Mouse (Mus musculus) intestine, embryonic 15.5 days (tissue): Measurements from ENCODE around the gene Zfp335. TPM values are rescaled to one million over a fixed set of nuclear protein-coding genes. Genes with fewer than 3 reads are reported as not detected.
"Not testable (repeated sequence)": the region's sequence is repeated elsewhere in the genome, so short reads cannot be mapped to it uniquely, and the experiment has no call there.

Experiments used
- ATAC-seq: fragments of 200-750 bp; cut with Nextera tagmentation; 2 replicates; pipeline ENCODE4 v1.8.0; 2017; ENCODE audit warnings: moderate TSS enrichment, moderate library complexity
- H3K27ac ChIP-seq: fragments of 300-500 bp; sonication (generic); 2 replicates; pipeline ENCODE4 v1.5.1; 2015; ENCODE audit warnings: mild to moderate bottlenecking, inconsistent platforms
- H3K27me3 ChIP-seq: fragments of 300-500 bp; sonication (generic); replicated peaks from 2 replicates; pipeline ENCODE4 v1.6.1; 2015; ENCODE audit warnings: inconsistent platforms
- H3K36me3 ChIP-seq: fragments of 300-500 bp; sonication (generic); 2 replicates; pipeline ENCODE4 v1.6.1; 2015; ENCODE audit warnings: inconsistent platforms
- H3K4me1 ChIP-seq: fragments of 300-500 bp; sonication (generic); replicated peaks from 2 replicates; pipeline ENCODE4 v1.6.1; 2015; ENCODE audit warnings: inconsistent platforms
- H3K4me2 ChIP-seq: fragments of 300-500 bp; sonication (generic); replicated peaks from 2 replicates; pipeline ENCODE4 v1.6.1; 2015; ENCODE audit warnings: mild to moderate bottlenecking, inconsistent platforms
- H3K4me3 ChIP-seq: fragments of 300-500 bp; sonication (generic); replicated peaks from 2 replicates; pipeline ENCODE4 v1.5.1; 2015; ENCODE audit warnings: inconsistent platforms
- H3K9ac ChIP-seq: fragments of 300-500 bp; sonication (generic); 2 replicates; pipeline ENCODE4 v1.6.1; 2015; ENCODE audit warnings: inconsistent platforms
- H3K9me3 ChIP-seq: fragments of 300-500 bp; sonication (generic); 2 replicates; pipeline ENCODE4 v1.6.1; 2016; ENCODE audit warnings: inconsistent platforms
- WGBS: fragments of 180-500 bp; shearing (Covaris S2); methylation state at CpG from one replicate; pipeline ENCODE4 v1.1.7; 2015; 5-methylcytosine and 5-hydroxymethylcytosine counted together
- polyA plus RNA-seq: library from polyadenylated mRNA; unstranded; fragments of >200 nt; fragmentation: Nextera tagmentation; extraction: Ambion mirVana; gene quantifications from 2 replicates; pipeline ENCODE4 v1.2.1, GENCODE M21; 2015

Gene Zfp335
- polyA plus RNA-seq, 1 experiment from 2014 or later = 10.7 TPM

GRCm38 (mm10) chr2:164871602-164872303 lies 39.8 kb downstream of the Zfp335 start:
- Histone ChIP-seq H3K9ac (no peak overlapping the region), H3K27ac (0 out of 2 replicates have a peak overlapping the region, but pooled peaks have one; percentile 48), H3K9me3 (no peaks in the 10 kb centered on the region), H3K4me1 (peaks cover 19% of the 10 kb centered on the region), H3K36me3 (no peaks in the 10 kb centered on the region), H3K4me2 (no peak overlapping the region), H3K4me3 (no peak overlapping the region), H3K27me3 (no peaks in the 10 kb centered on the region)
- peak; percentile 58 for ATAC-seq
- 58% methylated on average over 6 of the region's 6 CpGs for WGBS

- no peak for ATAC-seq
- WGBS = 49% methylated on average over 7 of the region's 7 CpGs
- H3K4me2 ChIP-seq = no peak overlapping the region
Measured at GRCm38 (mm10) chr2:164868491-164868890, 43.1 kb downstream of the Zfp335 start.

GRCm38 (mm10) chr2:164867566-164867965 lies 44.0 kb downstream of the Zfp335 start:
- 92% methylated on average over 7 of the region's 7 CpGs for WGBS
- H3K4me1 ChIP-seq = peaks cover 14% of the 10 kb centered on the region
- no peaks in the 10 kb centered on the region for H3K9me3 ChIP-seq
- ATAC-seq = no peak
- H3K27ac ChIP-seq = peak overlapping the region; percentile 65
- H3K36me3 ChIP-seq = no peaks in the 10 kb centered on the region
- H3K4me3 ChIP-seq = no peak overlapping the region
- H3K27me3 ChIP-seq = no peaks in the 10 kb centered on the region
- H3K9ac ChIP-seq = no peak overlapping the region
- no peak overlapping the region for H3K4me2 ChIP-seq

More at GRCm38 (mm10) chr2:164868491-164868890, 43.1 kb downstream of the Zfp335 start:
- Histone ChIP-seq H3K4me1 (peaks cover 9% of the 10 kb centered on the region), H3K4me3 (no peak overlapping the region), H3K27me3 (no peaks in the 10 kb centered on the region), H3K27ac (no peak overlapping the region), H3K9me3 (no peaks in the 10 kb centered on the region), H3K9ac (no peak overlapping the region), H3K36me3 (no peaks in the 10 kb centered on the region)

DNA sequence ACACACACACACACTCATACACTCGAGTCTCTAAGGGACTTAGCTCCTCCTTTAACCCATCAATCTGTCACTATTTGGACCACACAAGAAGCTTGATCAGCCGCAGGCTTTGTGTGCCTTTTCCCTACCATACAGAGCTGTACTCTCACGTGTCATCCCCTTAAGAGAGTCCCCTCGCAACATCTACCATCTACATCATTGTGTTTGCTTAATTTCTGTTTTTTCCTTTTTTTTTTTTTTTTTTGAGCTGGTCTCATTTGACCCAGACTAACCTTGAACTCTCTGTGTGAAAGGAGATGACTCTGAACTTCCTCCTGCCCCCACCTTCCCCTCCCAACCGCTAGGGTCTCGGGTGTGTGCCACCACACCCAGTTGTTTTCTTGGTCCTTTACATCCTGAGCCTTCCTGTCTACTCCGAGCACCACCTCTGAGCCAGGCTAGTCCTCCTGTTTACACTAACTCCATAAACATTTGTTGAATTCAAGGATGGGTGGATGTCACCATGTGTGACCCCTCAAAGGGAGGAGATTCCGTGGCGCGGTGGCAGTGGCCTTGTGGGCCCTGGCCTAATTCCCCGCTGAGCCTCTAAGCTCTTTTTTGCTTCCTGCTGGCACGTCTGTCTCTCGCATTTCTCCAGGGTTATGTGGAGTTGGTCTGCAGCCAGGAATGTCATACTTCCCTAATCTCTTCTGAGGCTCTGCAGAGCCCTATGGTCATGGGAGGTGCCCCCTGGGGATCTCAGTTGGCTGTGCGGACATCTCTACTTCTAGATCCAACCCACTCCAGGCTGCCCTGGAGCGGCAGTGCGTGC lies 44.6 kb downstream of the Zfp335 start:
- Histone ChIP-seq H3K4me1 (peaks cover 15% of the 10 kb centered on the region), H3K4me2 (no peak overlapping the region), H3K27me3 (no peaks in the 10 kb centered on the region), H3K9me3 (no peaks in the 10 kb centered on the region), H3K4me3 (no peak overlapping the region), H3K27ac (peak overlapping the region; percentile 65), H3K9ac (no peak overlapping the region), H3K36me3 (no peaks in the 10 kb centered on the region)
- 28% methylated on average over 16 of the region's 16 CpGs for WGBS
- ATAC-seq = peak; percentile 23; the same call in 1 of the 2 replicates

DNA sequence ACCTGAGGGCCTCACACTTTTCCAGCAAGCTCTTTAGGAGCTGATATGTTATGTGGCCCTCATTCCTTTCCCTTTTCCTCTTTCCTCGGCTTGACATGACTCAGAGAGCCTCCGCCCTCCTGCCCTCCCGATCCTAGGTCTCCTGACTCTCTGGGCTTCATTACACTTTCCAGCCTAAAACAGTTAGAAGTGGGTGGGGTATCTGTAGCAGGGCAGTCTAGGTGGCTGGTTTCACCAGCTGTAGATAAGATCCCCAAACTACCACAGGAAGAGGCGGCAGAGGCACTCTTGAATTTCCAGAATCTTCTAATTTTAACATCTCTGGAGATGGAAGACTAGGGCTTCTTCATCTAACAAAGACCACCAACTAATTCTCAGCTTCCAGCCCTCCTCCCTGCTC lies 47.0 kb downstream of the Zfp335 start:
- Histone ChIP-seq H3K27ac (no peak overlapping the region), H3K4me1 (peaks cover 27% of the 10 kb centered on the region), H3K9ac (no peak overlapping the region), H3K36me3 (no peaks in the 10 kb centered on the region), H3K4me3 (no peak overlapping the region), H3K4me2 (no peak overlapping the region), H3K27me3 (no peaks in the 10 kb centered on the region), H3K9me3 (no peaks in the 10 kb centered on the region)
- no peak for ATAC-seq
- 64% methylated on average over 4 of the region's 4 CpGs for WGBS

- ATAC-seq, H3K4me3 ChIP-seq, H3K9me3 ChIP-seq, H3K9ac ChIP-seq, H3K4me2 ChIP-seq, H3K27me3 ChIP-seq, H3K36me3 ChIP-seq: not testable (repeated sequence)
- 0 out of 2 replicates have a peak overlapping the region, but pooled peaks have one; percentile 83 for H3K27ac ChIP-seq
- peaks cover 32% of the 10 kb centered on the region for H3K4me1 ChIP-seq
- 95% methylated on average over 9 of the region's 9 CpGs for WGBS
Measured at GRCm38 (mm10) chr2:164863411-164863810, 48.1 kb downstream of the Zfp335 start.

GRCm38 (mm10) chr2:164862179-164862861 lies 49.2 kb downstream of the Zfp335 start:
- no peak overlapping the region for H3K4me3 ChIP-seq
- peak overlapping the region; percentile 83 for H3K27ac ChIP-seq
- H3K27me3 ChIP-seq = peaks cover 14% of the 10 kb centered on the region
- no peak overlapping the region for H3K9ac ChIP-seq
- H3K4me2 ChIP-seq = 0 out of 2 replicates have a peak overlapping the region, but pooled peaks have one; percentile 4
- ATAC-seq = peak; percentile 57
- no peaks in the 10 kb centered on the region for H3K9me3 ChIP-seq
- H3K4me1 ChIP-seq = peaks cover 40% of the 10 kb centered on the region
- H3K36me3 ChIP-seq = no peaks in the 10 kb centered on the region
- 28% methylated on average over 9 of the region's 9 CpGs for WGBS

DNA sequence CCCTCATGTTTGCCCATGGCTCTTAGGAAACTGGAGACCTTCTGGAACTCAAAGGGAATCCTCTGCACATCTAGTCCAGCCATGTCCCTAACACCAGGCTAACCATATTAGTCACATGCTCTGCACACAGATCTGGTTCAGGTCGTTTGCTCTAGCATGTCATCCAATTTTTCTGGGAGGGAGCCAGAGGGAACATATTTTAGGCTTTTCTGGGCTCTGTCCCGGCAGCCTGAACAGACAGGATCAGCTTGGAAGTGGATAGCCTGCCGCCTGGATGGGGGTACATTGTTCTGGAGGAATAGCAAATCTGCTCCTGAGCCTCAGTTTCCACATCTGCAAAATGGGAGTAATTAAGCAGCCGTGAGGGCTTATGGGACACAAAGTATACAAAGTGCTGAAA lies 50.5 kb downstream of the Zfp335 start:
- H3K36me3 ChIP-seq = no peaks in the 10 kb centered on the region
- 57% methylated on average over 4 of the region's 4 CpGs for WGBS
- no peak overlapping the region for H3K4me3 ChIP-seq
- no peak overlapping the region for H3K27ac ChIP-seq
- no peak overlapping the region for H3K9ac ChIP-seq
- ATAC-seq = no peak
- H3K4me2 ChIP-seq = no peak overlapping the region
- peaks cover 44% of the 10 kb centered on the region for H3K4me1 ChIP-seq
- peaks cover 23% of the 10 kb centered on the region for H3K27me3 ChIP-seq
- no peaks in the 10 kb centered on the region for H3K9me3 ChIP-seq

DNA sequence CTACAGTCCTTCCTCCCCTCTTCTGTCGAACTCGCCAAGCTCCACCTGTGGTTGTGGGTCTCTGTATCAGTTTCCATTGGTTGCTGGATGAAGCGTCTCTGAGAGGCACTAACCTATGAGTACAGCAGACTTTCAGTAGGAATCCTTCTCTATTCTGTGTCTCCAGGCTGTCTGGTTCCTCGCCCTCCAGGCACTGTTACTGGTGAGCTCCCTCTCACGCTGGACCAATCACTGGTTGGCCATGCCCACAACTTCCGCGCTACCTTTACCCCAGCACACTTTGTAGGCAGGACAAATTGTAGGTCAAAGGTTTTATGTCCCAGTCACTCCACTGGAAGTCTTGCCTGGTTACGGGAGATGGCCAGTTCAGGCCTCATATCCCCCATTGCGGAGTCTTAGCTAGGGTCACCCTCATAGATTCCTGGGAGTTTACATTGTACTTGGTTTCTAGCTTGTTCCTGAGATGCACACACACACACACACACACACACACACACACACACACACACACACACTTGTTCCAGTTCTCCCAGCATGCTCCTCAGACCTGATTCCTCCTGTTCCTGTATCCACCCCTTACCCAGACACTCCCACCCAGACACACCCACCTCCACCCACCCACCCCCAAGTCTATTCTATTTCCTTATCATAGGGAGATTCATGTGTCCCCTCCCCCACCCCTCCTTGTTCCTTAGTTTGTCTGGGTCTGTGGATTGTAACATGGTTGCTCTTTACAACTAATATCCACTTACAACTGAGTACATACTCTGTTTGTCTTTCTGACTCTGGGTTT lies 51.7 kb downstream of the Zfp335 start:
- H3K9me3 ChIP-seq = no peaks in the 10 kb centered on the region
- H3K4me1 ChIP-seq = peaks cover 44% of the 10 kb centered on the region
- no peak overlapping the region for H3K27ac ChIP-seq
- H3K4me2 ChIP-seq = 0 out of 2 replicates have a peak overlapping the region, but pooled peaks have one; percentile 6
- H3K27me3 ChIP-seq = peaks cover 27% of the 10 kb centered on the region
- ATAC-seq = peak; percentile 71
- H3K4me3 ChIP-seq = no peak overlapping the region
- H3K9ac ChIP-seq = no peak overlapping the region
- H3K36me3 ChIP-seq = no peaks in the 10 kb centered on the region
- 63% methylated on average over 9 of the region's 9 CpGs for WGBS

GRCm38 (mm10) chr2:164859155-164859554 lies 52.4 kb downstream of the Zfp335 start:
- H3K4me1 ChIP-seq = peaks cover 44% of the 10 kb centered on the region

GRCm38 (mm10) chr2:164857842-164858553 lies 53.6 kb downstream of the Zfp335 start:
- Histone ChIP-seq H3K9ac (peak overlapping the region; percentile 48), H3K4me1 (peaks cover 41% of the 10 kb centered on the region), H3K4me3 (peak overlapping the region; percentile 44), H3K27me3 (peaks cover 30% of the 10 kb centered on the region), H3K36me3 (no peaks in the 10 kb centered on the region), H3K27ac (no peak overlapping the region), H3K9me3 (no peaks in the 10 kb centered on the region), H3K4me2 (peak overlapping the region; percentile 93)
- 14% methylated on average over 19 of the region's 19 CpGs for WGBS
- ATAC-seq = no peak

More at GRCm38 (mm10) chr2:164859155-164859554, 52.4 kb downstream of the Zfp335 start:
- ATAC-seq = no peak
- Histone ChIP-seq H3K9ac (no peak overlapping the region), H3K4me3 (no peak overlapping the region), H3K27me3 (peaks cover 30% of the 10 kb centered on the region), H3K27ac (no peak overlapping the region), H3K9me3 (no peaks in the 10 kb centered on the region), H3K36me3 (no peaks in the 10 kb centered on the region), H3K4me2 (0 out of 2 replicates have a peak overlapping the region, but pooled peaks have one; percentile 6)
- 69% methylated on average over 2 of the region's 2 CpGs for WGBS
